Mouse (Mus musculus): ENCODE measurements around the gene Trpc4ap. TPM values are rescaled to one million over a fixed set of nuclear protein-coding genes. Genes with fewer than 3 reads are reported as not detected.

Trpc4ap gene
- total RNA-seq, 2 experiments from 2014 or later: 161 to 163 TPM

GRCm38 (mm10) chr2:155695316-155695715, 3.1 kb upstream of the Trpc4ap start:
- DNase-seq (ENCODE audit: extremely low spot score in 1 of 2, low spot score in 1 of 2): no peak

- DNase-seq (ENCODE audit: extremely low spot score in 1 of 2, low spot score in 1 of 2): no peak
Observed at GRCm38 (mm10) chr2:155694564-155694963, 2.4 kb upstream of the Trpc4ap start.

- DNase-seq (ENCODE audit: extremely low spot score in 1 of 2, low spot score in 1 of 2): no peak
Observed at GRCm38 (mm10) chr2:155693136-155693535, 952 bp upstream of the Trpc4ap start.

- DNase-seq (ENCODE audit: extremely low spot score in 1 of 2, low spot score in 1 of 2): no peak
Observed at GRCm38 (mm10) chr2:155691336-155691722, 855 bp downstream of the Trpc4ap start.

- DNase-seq (ENCODE audit: extremely low spot score in 1 of 2, low spot score in 1 of 2): no peak
Observed at GRCm38 (mm10) chr2:155689211-155689610, 3.0 kb downstream of the Trpc4ap start.

GRCm38 (mm10) chr2:155687746-155688145, 4.4 kb downstream of the Trpc4ap start:
- no peak for DNase-seq (ENCODE audit: extremely low spot score in 1 of 2, low spot score in 1 of 2)

GRCm38 (mm10) chr2:155686572-155686971, 5.6 kb downstream of the Trpc4ap start:
- DNase-seq (ENCODE audit: extremely low spot score in 1 of 2, low spot score in 1 of 2): no peak

GRCm38 (mm10) chr2:155683821-155684220, 8.4 kb downstream of the Trpc4ap start:
- no peak for DNase-seq (ENCODE audit: extremely low spot score in 1 of 2, low spot score in 1 of 2)

- DNase-seq (ENCODE audit: extremely low spot score in 1 of 2, low spot score in 1 of 2): no peak
Observed at GRCm38 (mm10) chr2:155683137-155683536, 9.0 kb downstream of the Trpc4ap start.

- DNase-seq (ENCODE audit: extremely low spot score in 1 of 2, low spot score in 1 of 2): no peak
Observed at GRCm38 (mm10) chr2:155681874-155682273, 10.3 kb downstream of the Trpc4ap start.

GRCm38 (mm10) chr2:155681194-155681593, 11.0 kb downstream of the Trpc4ap start:
- no peak for DNase-seq (ENCODE audit: extremely low spot score in 1 of 2, low spot score in 1 of 2)

GRCm38 (mm10) chr2:155680591-155680990, 11.6 kb downstream of the Trpc4ap start:
- no peak for DNase-seq (ENCODE audit: extremely low spot score in 1 of 2, low spot score in 1 of 2)

GRCm38 (mm10) chr2:155679586-155680110, 12.5 kb downstream of the Trpc4ap start:
- DNase-seq (ENCODE audit: extremely low spot score in 1 of 2, low spot score in 1 of 2): no peak

GRCm38 (mm10) chr2:155675118-155675517, 17.1 kb downstream of the Trpc4ap start:
- DNase-seq (ENCODE audit: extremely low spot score in 1 of 2, low spot score in 1 of 2): no peak

GRCm38 (mm10) chr2:155673546-155673945, 18.6 kb downstream of the Trpc4ap start:
- DNase-seq (ENCODE audit: extremely low spot score in 1 of 2, low spot score in 1 of 2): peak in 1 of 2 experiments; percentile 67

GRCm38 (mm10) chr2:155671236-155671635, 20.9 kb downstream of the Trpc4ap start:
- DNase-seq (ENCODE audit: extremely low spot score in 1 of 2, low spot score in 1 of 2): no peak

GRCm38 (mm10) chr2:155668461-155668860, 23.7 kb downstream of the Trpc4ap start:
- DNase-seq (ENCODE audit: extremely low spot score in 1 of 2, low spot score in 1 of 2): peak in 1 of 2 experiments; percentile 25

GRCm38 (mm10) chr2:155667881-155668280, 24.3 kb downstream of the Trpc4ap start:
- no peak for DNase-seq (ENCODE audit: extremely low spot score in 1 of 2, low spot score in 1 of 2)

GRCm38 (mm10) chr2:155663910-155664460, 28.2 kb downstream of the Trpc4ap start:
- DNase-seq (ENCODE audit: extremely low spot score in 1 of 2, low spot score in 1 of 2): no peak

GRCm38 (mm10) chr2:155663097-155663496, 29.1 kb downstream of the Trpc4ap start:
- DNase-seq (ENCODE audit: extremely low spot score in 1 of 2, low spot score in 1 of 2): peak in 1 of 2 experiments; percentile 58

- no peak for DNase-seq (ENCODE audit: extremely low spot score in 1 of 2, low spot score in 1 of 2)
Observed at GRCm38 (mm10) chr2:155662390-155662789, 29.8 kb downstream of the Trpc4ap start.

- DNase-seq (ENCODE audit: extremely low spot score in 1 of 2, low spot score in 1 of 2): no peak
Observed at GRCm38 (mm10) chr2:155655759-155656372, 36.3 kb downstream of the Trpc4ap start.
